Mouse (Mus musculus) forebrain, embryonic 13.5 days (tissue): ENCODE results near the gene Rabepk. TPM values are rescaled to one million over a fixed set of nuclear protein-coding genes. Genes with fewer than 3 reads are reported as not detected.
"Not testable (repeated sequence)": the region's sequence is repeated elsewhere in the genome, so short reads cannot be mapped to it uniquely, and the experiment has no call there.

Experiments
- ATAC-seq: fragments of 200-750 bp; cut with Nextera tagmentation; 2 replicates; pipeline ENCODE4 v1.8.0; 2017
- H3K27ac ChIP-seq: fragments of 300-500 bp; sonication (generic); 2 replicates; pipeline ENCODE4 v1.5.1; 2015; ENCODE audit warnings: inconsistent platforms, mild to moderate bottlenecking, moderate library complexity
- H3K27me3 ChIP-seq: fragments of 300-500 bp; sonication (generic); 2 replicates; pipeline ENCODE4 v1.6.1; 2015; ENCODE audit warnings: mild to moderate bottlenecking, inconsistent platforms
- H3K36me3 ChIP-seq: fragments of 300-500 bp; sonication (generic); 2 replicates; pipeline ENCODE4 v1.6.1; 2015; ENCODE audit warnings: mild to moderate bottlenecking, inconsistent platforms; ENCODE audit not compliant: poor library complexity, severe bottlenecking
- H3K4me1 ChIP-seq: fragments of 300-500 bp; sonication (generic); 2 replicates; pipeline ENCODE4 v1.6.1; 2015; ENCODE audit warnings: inconsistent platforms
- H3K4me2 ChIP-seq: fragments of 300-500 bp; sonication (generic); 2 replicates; pipeline ENCODE4 v1.6.1; 2015; ENCODE audit warnings: inconsistent platforms, mild to moderate bottlenecking, moderate library complexity
- H3K4me3 ChIP-seq: fragments of 300-500 bp; sonication (generic); 2 replicates; pipeline ENCODE4 v1.5.1; 2015; ENCODE audit warnings: mild to moderate bottlenecking, inconsistent platforms
- H3K9ac ChIP-seq: fragments of 300-500 bp; sonication (generic); 2 replicates; pipeline ENCODE4 v1.6.1; 2015; ENCODE audit warnings: mild to moderate bottlenecking, inconsistent platforms
- H3K9me3 ChIP-seq: fragments of 300-500 bp; sonication (generic); replicated peaks from 2 replicates; pipeline ENCODE4 v1.6.1; 2016; ENCODE audit warnings: inconsistent platforms
- WGBS: fragments of 180-500 bp; shearing (Covaris S2); methylation state at CpG from one replicate; pipeline ENCODE4 v1.1.7; 2015; 5-methylcytosine and 5-hydroxymethylcytosine counted together
- polyA plus RNA-seq: library from polyadenylated mRNA; unstranded; fragments of >200 nt; fragmentation: Nextera tagmentation; extraction: Ambion mirVana; gene quantifications from 2 replicates; pipeline ENCODE4 v1.2.1, GENCODE M21; 2015

Rabepk gene
- 27.2 and 29.8 TPM in 2 replicates for polyA plus RNA-seq

- peak within 1 kb of the TSS; percentile 69 for H3K9ac ChIP-seq
- peaks cover 27% of the 10 kb centered on the region for H3K4me1 ChIP-seq
- H3K27ac ChIP-seq, result no peak within 1 kb of the TSS
- ATAC-seq, result peak; percentile 57
- H3K27me3 ChIP-seq, result no peaks in the 10 kb centered on the region
- H3K4me2 ChIP-seq, result peak within 1 kb of the TSS; percentile 89
- peak within 1 kb of the TSS; percentile 60 for H3K4me3 ChIP-seq
- WGBS, result 5% methylated on average over 44 of the region's 44 CpGs
- no peaks in the 10 kb centered on the region for H3K9me3 ChIP-seq
- H3K36me3 ChIP-seq, result 0 out of 2 replicates have a peak, but pooled peaks cover 4% of the 10 kb centered on the region
Measured at GRCm38 (mm10) chr2:34799357-34800256, at the start of gene Rabepk. TSS of gene Rabepk (minus strand) at chr2:34799912.

DNA sequence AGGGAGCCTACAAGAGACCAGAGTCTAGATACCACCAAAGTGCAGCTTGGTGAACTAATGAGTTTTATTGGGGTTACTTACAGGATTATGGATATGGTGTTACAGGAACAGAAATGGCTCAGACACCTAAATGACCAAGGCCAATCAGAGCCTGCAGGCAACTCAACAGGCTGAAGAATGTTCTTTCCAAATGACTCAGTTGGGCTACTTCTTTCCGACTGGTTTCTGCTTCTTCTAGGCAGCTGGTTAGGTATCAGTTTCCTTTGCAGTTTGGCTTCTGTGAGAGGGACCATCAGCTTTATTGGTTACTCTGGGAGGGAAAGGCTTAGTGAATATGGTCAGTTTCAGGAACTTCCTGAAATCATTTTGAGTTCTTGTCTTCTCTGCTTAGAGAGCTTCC is 48.0 kb upstream of the Rabepk start:
- H3K4me3 ChIP-seq, result no peak overlapping the region
- no peak overlapping the region for H3K4me2 ChIP-seq
- WGBS, result 94% methylated on average over 1 of the region's 1 CpGs
- no peak for ATAC-seq
- no peak overlapping the region for H3K9ac ChIP-seq
- no peak overlapping the region for H3K27ac ChIP-seq
- no peaks in the 10 kb centered on the region for H3K9me3 ChIP-seq
- no peaks in the 10 kb centered on the region for H3K4me1 ChIP-seq
- peaks cover 31% of the 10 kb centered on the region for H3K36me3 ChIP-seq
- H3K27me3 ChIP-seq, result no peaks in the 10 kb centered on the region

DNA sequence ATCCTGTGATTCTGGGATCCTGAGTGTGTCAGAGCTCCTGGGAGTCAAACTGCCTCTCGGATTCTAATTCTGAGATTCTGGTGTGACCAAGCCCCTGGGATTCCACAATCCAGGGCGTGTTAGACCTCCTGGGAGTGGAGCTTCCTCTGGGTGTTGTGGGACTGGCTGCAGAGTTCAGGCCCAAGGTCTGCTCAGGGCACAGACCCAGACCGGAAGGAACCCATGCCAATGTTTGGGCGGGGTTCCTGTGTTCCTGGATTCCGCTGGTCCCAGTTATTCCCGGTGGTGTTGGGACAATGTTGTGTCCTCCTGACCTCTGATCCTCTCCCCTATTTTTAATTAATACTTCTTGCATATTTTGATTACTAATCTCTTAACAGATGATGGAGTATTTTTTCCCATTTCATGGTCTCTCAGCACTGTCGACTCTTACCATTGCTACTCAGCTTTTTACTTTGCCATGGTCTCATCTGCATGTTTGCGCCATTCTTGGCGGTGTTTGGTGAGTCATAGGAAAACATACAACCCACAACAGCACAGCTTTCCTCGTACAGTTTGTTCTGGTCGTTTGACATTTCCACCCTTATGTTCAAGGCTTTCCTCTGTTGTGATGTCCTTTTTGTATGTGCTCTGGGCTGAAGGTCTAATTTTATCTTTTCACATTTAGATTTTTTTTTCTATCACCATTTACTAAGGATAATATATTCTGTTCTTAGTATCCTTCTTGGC is 43.7 kb upstream of the Rabepk start:
- H3K36me3 ChIP-seq, result no peaks in the 10 kb centered on the region
- no peak overlapping the region for H3K27ac ChIP-seq
- 88% methylated on average over 11 of the region's 11 CpGs for WGBS
- no peak overlapping the region for H3K4me2 ChIP-seq
- no peaks in the 10 kb centered on the region for H3K9me3 ChIP-seq
- no peak overlapping the region for H3K4me3 ChIP-seq
- H3K27me3 ChIP-seq, result no peaks in the 10 kb centered on the region
- H3K4me1 ChIP-seq, result no peaks in the 10 kb centered on the region
- no peak overlapping the region for H3K9ac ChIP-seq
- ATAC-seq, result no peak

DNA sequence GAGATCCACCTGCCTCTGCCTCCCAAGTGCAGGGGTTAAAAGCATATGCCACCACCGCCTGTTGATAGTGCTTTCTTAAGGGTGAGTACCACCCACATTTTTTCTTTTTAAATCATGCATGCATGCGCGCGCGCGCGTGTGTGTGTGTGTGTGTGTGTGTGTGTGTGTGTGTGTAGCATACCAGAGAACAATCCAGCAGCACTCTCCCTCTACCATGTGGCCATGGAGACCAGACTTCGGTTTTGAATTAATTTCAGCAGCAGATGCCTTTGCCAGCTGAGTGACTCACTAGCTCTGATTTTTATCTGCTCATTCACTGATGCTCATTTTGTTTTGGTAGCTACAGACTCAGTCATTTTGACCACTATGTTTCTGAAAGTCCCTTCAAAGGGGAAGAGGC is 42.0 kb upstream of the Rabepk start:
- Histone ChIP-seq H3K4me3 (no peak overlapping the region), H3K27ac (no peak overlapping the region), H3K4me1 (no peaks in the 10 kb centered on the region), H3K27me3 (no peaks in the 10 kb centered on the region), H3K4me2 (no peak overlapping the region), H3K36me3 (no peaks in the 10 kb centered on the region), H3K9me3 (no peaks in the 10 kb centered on the region), H3K9ac (no peak overlapping the region)
- ATAC-seq, result no peak
- 91% methylated on average over 8 of the region's 8 CpGs for WGBS

- not testable (repeated sequence) for ATAC-seq
Measured at GRCm38 (mm10) chr2:34840143-34840542, 40.4 kb upstream of the Rabepk start.

GRCm38 (mm10) chr2:34835669-34836068 is 36.0 kb upstream of the Rabepk start:
- H3K27me3 ChIP-seq, result no peaks in the 10 kb centered on the region
- 77% methylated on average over 3 of the region's 3 CpGs for WGBS
- H3K36me3 ChIP-seq, result no peaks in the 10 kb centered on the region
- H3K9ac ChIP-seq, result no peak overlapping the region
- no peaks in the 10 kb centered on the region for H3K4me1 ChIP-seq
- no peaks in the 10 kb centered on the region for H3K9me3 ChIP-seq
- no peak overlapping the region for H3K4me3 ChIP-seq
- no peak overlapping the region for H3K4me2 ChIP-seq
- ATAC-seq, result no peak
- H3K27ac ChIP-seq, result no peak overlapping the region

More at GRCm38 (mm10) chr2:34840143-34840542, 40.4 kb upstream of the Rabepk start:
- H3K36me3 ChIP-seq, H3K4me1 ChIP-seq, H3K4me2 ChIP-seq, H3K4me3 ChIP-seq, H3K9me3 ChIP-seq, H3K27me3 ChIP-seq, H3K27ac ChIP-seq, H3K9ac ChIP-seq: not testable (repeated sequence)
- WGBS, result 80% methylated on average over 5 of the region's 5 CpGs

DNA sequence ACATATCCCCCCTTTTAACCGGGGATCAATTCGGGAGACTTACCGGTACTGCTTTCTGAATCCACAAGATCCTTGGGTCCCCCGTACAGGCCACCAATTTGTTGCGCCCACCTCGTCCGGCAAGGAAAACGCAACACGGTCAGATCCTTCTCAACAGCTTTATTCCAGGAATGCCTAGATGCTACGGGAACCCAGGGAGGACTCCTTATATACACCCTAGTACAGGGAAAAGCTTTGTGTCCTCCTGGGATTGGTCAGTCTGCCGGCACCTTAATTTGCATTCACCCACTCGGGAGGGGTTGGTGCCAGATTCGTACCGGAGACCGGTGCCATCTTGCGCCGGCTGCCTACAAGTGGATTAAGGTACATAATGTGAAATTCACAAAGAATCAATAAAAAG is 33.9 kb upstream of the Rabepk start:
- Histone ChIP-seq H3K4me2 (no peak overlapping the region), H3K9ac (no peak overlapping the region), H3K4me1 (no peaks in the 10 kb centered on the region), H3K36me3 (no peaks in the 10 kb centered on the region), H3K4me3 (no peak overlapping the region), H3K27me3 (peaks cover 4% of the 10 kb centered on the region; the same call in 1 of the 2 replicates), H3K27ac (no peak overlapping the region), H3K9me3 (peaks cover 6% of the 10 kb centered on the region; the same call in 1 of the 2 replicates)
- ATAC-seq, result no peak
- 89% methylated on average over 17 of the region's 17 CpGs for WGBS

DNA sequence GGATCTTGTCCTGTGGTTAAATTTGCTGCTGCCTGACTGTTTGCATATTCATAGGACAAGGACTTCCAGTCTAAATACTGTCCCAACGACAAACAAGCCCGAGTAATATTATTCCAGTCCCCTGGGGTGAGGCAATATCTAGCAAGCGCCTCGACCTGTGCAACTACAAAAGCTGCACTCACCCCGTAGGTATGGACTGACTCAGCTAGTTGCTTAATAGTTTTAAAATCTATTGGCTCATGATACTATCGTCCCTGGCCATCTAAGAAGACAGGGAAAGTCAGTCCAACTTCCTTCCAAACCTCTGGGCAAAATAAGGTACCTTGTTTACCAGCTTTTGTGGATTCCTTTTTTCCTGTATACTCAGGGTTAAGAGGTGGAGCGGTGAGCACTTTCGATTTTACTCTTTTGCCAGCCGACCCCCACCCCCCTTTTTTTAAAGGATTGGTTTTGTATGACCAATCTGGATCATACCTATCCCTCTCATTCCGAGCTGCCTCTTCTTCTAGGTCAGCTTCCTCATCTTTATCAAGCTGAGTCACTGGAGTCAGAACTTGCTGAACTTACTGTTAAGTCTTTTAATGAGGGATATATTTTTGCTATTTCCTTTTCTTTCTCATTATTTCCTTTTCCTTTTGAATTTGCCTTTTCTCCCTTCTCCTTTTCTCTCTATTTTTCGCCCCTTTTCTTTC is 33.2 kb upstream of the Rabepk start, which contains the start of gene Gm34653:
Gm34653 (plus strand) TSS at position 242 of the 692 bp plus-strand sequence.
- H3K4me2 ChIP-seq, H3K27me3 ChIP-seq, ATAC-seq, H3K36me3 ChIP-seq, H3K9me3 ChIP-seq, H3K27ac ChIP-seq, H3K4me1 ChIP-seq, H3K4me3 ChIP-seq, H3K9ac ChIP-seq: not testable (repeated sequence)
- 77% methylated on average over 11 of the region's 11 CpGs for WGBS

DNA sequence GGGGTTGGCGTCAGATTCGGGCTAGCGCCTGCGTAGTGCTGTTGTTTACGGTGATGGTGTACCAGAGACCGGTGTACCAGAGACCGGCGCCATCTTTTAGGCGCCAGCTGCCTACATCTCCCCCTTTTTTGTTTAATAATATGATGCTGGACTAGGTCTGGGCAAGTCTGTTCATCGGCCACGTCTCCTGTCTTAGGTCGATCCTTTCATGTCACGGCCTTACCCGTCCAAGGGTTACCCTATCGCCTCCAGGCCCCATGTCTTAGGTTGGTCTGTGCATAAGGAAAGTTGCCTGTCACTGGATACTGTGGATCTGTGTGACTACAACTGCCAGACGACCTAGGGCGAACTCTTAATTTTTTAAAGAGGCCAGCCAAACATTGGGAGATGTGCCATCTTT is 30.4 kb upstream of the Rabepk start:
- WGBS, result 95% methylated on average over 17 of the region's 17 CpGs
- not testable (repeated sequence) for ATAC-seq, H3K27ac ChIP-seq, H3K36me3 ChIP-seq, H3K4me3 ChIP-seq, H3K4me2 ChIP-seq, H3K9me3 ChIP-seq, H3K9ac ChIP-seq
- Histone ChIP-seq H3K27me3 (peaks cover 17% of the 10 kb centered on the region), H3K4me1 (peaks cover 10% of the 10 kb centered on the region)

DNA sequence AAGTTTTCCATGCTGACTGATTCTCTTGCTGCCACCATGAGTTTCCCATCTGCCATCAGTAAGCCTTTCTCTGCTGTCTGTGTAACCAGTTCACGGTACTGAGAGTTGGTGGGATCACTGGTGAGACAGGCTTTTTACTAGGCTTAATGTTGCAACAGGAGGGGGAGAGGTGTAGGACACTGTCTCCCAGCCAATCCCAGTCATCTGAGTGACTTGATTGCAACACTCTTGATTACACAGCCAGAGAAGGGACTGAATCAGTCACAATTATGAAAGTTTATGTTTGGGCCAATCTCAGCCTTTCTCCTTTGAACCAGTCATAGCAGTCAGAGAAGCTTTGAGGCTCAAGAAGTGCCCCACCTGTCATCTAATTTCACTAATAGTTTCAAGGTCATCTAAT is 28.3 kb upstream of the Rabepk start:
- Histone ChIP-seq H3K9me3 (peaks cover 6% of the 10 kb centered on the region; the same call in 1 of the 2 replicates), H3K36me3 (no peaks in the 10 kb centered on the region), H3K4me1 (peaks cover 23% of the 10 kb centered on the region), H3K9ac (no peak overlapping the region), H3K27ac (no peak overlapping the region), H3K4me2 (no peak overlapping the region), H3K27me3 (peaks cover 17% of the 10 kb centered on the region), H3K4me3 (no peak overlapping the region)
- WGBS, result 92% methylated on average over 1 of the region's 1 CpGs
- no peak for ATAC-seq

- Histone ChIP-seq H3K27ac (no peak overlapping the region), H3K36me3 (peaks cover 2% of the 10 kb centered on the region), H3K9me3 (peaks cover 6% of the 10 kb centered on the region; the same call in 1 of the 2 replicates), H3K9ac (no peak overlapping the region), H3K27me3 (peaks cover 17% of the 10 kb centered on the region), H3K4me3 (no peak overlapping the region), H3K4me1 (peaks cover 23% of the 10 kb centered on the region), H3K4me2 (no peak overlapping the region)
- ATAC-seq, result no peak
- 89% methylated on average over 4 of the region's 4 CpGs for WGBS
Measured at GRCm38 (mm10) chr2:34827591-34827990, 27.9 kb upstream of the Rabepk start.
